Mouse (Mus musculus) lung, adult 2 months (tissue): ENCODE data around the gene Satb2.

Experiments
- CTCF ChIP-seq: fragments of 200-500 bp; IDR thresholded peaks from 2 replicates; pipeline ENCODE4 v1.5.1; 2011; ENCODE audit warnings: mild to moderate bottlenecking, low read length, control low read depth; ENCODE audit not compliant: insufficient read depth
- POLR2A ChIP-seq: fragments of 200-500 bp; IDR thresholded peaks from 2 replicates; pipeline ENCODE4 v1.6.1; 2011; ENCODE audit warnings: low read depth, mild to moderate bottlenecking, control low read depth, low read length, borderline replicate concordance; ENCODE audit errors: extremely low read depth

- no peak for TF ChIP-seq CTCF
- no peak for TF ChIP-seq POLR2A
Observed at GRCm38 (mm10) chr1:56857202-56857601, 121.2 kb downstream of the Satb2 start.
